ENCODE assay signal across 30 mouse cellular contexts in genomic region chr14:98539792-98540191, GRCm38 (mm10).
"Had no signal": no experiment of that assay in that cellular context is flagged by ENCODE, and none has a peak within 500 bp of the region (broad histone marks: within the 10 kb centered on the region; RNA-seq: fewer than 3 reads in every experiment).

No protein-coding gene starts in this region.

- H3K36me3 ChIP-seq: heart, embryonic 10.5 days; heart, embryonic 12.5 days; heart, embryonic 13.5 days; heart, embryonic 15.5 days; hindbrain, embryonic 10.5 days; hindbrain, embryonic 12.5 days; hindbrain, embryonic 13.5 days; hindbrain, embryonic 15.5 days; intestine, embryonic 15.5 days; kidney, embryonic 15.5 days had no signal

- H3K27me3 ChIP-seq: heart, embryonic 12.5 days; heart, embryonic 13.5 days; heart, embryonic 15.5 days; hindbrain, embryonic 12.5 days; hindbrain, embryonic 13.5 days; hindbrain, embryonic 15.5 days; intestine, embryonic 15.5 days; kidney, embryonic 15.5 days had no signal

- H3K9me3 ChIP-seq: heart, embryonic 10.5 days; heart, embryonic 12.5 days; heart, embryonic 13.5 days; heart, embryonic 15.5 days; hindbrain, embryonic 10.5 days; hindbrain, embryonic 12.5 days; hindbrain, embryonic 13.5 days; hindbrain, embryonic 15.5 days; intestine, embryonic 15.5 days; kidney, embryonic 15.5 days had no signal

- DNase-seq: heart, postnatal 14 days; heart, postnatal 36 days; heart, postnatal 4 days; kidney, adult 11 months; kidney, adult 18-20 months; kidney, adult 2 months; kidney, adult 8-10 months; kidney, adult 9 months; kidney, postnatal 10 days; kidney, postnatal 14 days; kidney, postnatal 25 days; kidney, postnatal 36 days; kidney, postnatal 4 days; layer of hippocampus, adult 9-11 months; layer of hippocampus, postnatal 36 days had no signal

- H3K9ac ChIP-seq: heart, embryonic 12.5 days; heart, embryonic 13.5 days; heart, embryonic 15.5 days; hindbrain, embryonic 12.5 days; hindbrain, embryonic 13.5 days; hindbrain, embryonic 14.5 days; hindbrain, embryonic 15.5 days; intestine, embryonic 15.5 days; kidney, embryonic 15.5 days had no signal

- H3K4me1 ChIP-seq: heart, embryonic 10.5 days; heart, embryonic 12.5 days; heart, embryonic 13.5 days; heart, embryonic 15.5 days; intestine, embryonic 15.5 days; kidney, embryonic 15.5 days had no signal

- H3K27ac ChIP-seq: heart, embryonic 10.5 days; heart, embryonic 13.5 days; heart, embryonic 15.5 days; hindbrain, embryonic 10.5 days; hindbrain, embryonic 12.5 days; hindbrain, embryonic 13.5 days; hindbrain, embryonic 14.5 days; hindbrain, embryonic 15.5 days; hindbrain, postnatal 0 days; intestine, embryonic 15.5 days; kidney, embryonic 15.5 days; kidney, postnatal 0 days; layer of hippocampus, adult 2 months; left cerebral cortex, adult 2 months had no signal

- H3K4me3 ChIP-seq: heart, embryonic 10.5 days; heart, embryonic 12.5 days; heart, embryonic 13.5 days; heart, embryonic 15.5 days; hindbrain, embryonic 10.5 days; hindbrain, embryonic 12.5 days; hindbrain, embryonic 13.5 days; hindbrain, embryonic 15.5 days; intestine, embryonic 15.5 days; kidney, embryonic 15.5 days; layer of hippocampus, adult 2 months; left cerebral cortex, adult 2 months had no signal
